Mouse (Mus musculus) lung, postnatal 0 days (tissue): ENCODE measurements around the gene Adgrb3. TPM values are rescaled to one million over a fixed set of nuclear protein-coding genes. Genes with fewer than 3 reads are reported as not detected.
"Not testable (repeated sequence)": the region's sequence is repeated elsewhere in the genome, so short reads cannot be mapped to it uniquely, and the experiment has no call there.

Experiments
- ATAC-seq: fragments of 200-750 bp; cut with Nextera tagmentation; 2 replicates; pipeline ENCODE4 v1.8.0; 2017; ENCODE audit warnings: moderate library complexity
- DNase-seq: peaks from one replicate; pipeline ENCODE4 v3.0.0-alpha.2; 2016; ENCODE audit warnings: low spot score
- H3K27ac ChIP-seq: fragments of 300-500 bp; sonication (generic); 2 replicates; pipeline ENCODE4 v1.5.1; 2014; ENCODE audit warnings: antibody characterized with exemption, mild to moderate bottlenecking, low read length, mixed read lengths
- H3K27me3 ChIP-seq: fragments of 300-500 bp; sonication (generic); replicated peaks from 2 replicates; pipeline ENCODE4 v1.6.1; 2014; ENCODE audit warnings: low read length, mixed read lengths; ENCODE audit not compliant: insufficient read depth
- H3K36me3 ChIP-seq: fragments of 300-500 bp; sonication (generic); 2 replicates; pipeline ENCODE4 v1.6.1; 2014; ENCODE audit warnings: low read length, mixed read lengths; ENCODE audit not compliant: insufficient read depth
- H3K4me1 ChIP-seq: fragments of 300-500 bp; sonication (generic); 2 replicates; pipeline ENCODE4 v1.6.1; 2014; ENCODE audit warnings: antibody characterized with exemption, low read depth, low read length, mixed read lengths; ENCODE audit not compliant: insufficient read depth
- H3K4me2 ChIP-seq: fragments of 300-500 bp; sonication (generic); replicated peaks from 2 replicates; pipeline ENCODE4 v1.6.1; 2014; ENCODE audit warnings: low read depth, mild to moderate bottlenecking, low read length, moderate library complexity, mixed read lengths
- H3K4me3 ChIP-seq: fragments of 300-500 bp; sonication (generic); 2 replicates; pipeline ENCODE4 v1.5.1; 2014; ENCODE audit warnings: low read depth, low read length
- H3K9ac ChIP-seq: fragments of 300-500 bp; sonication (generic); replicated peaks from 2 replicates; pipeline ENCODE4 v1.6.1; 2014; ENCODE audit warnings: low read depth, mild to moderate bottlenecking
- H3K9me3 ChIP-seq: fragments of 300-500 bp; sonication (generic); 2 replicates; pipeline ENCODE4 v1.6.1; 2016; ENCODE audit warnings: low read length, mixed read lengths
- CTCF ChIP-seq: IDR thresholded peaks from 2 replicates; pipeline ENCODE4 v1.5.1; 2016; ENCODE audit warnings: antibody characterized with exemption, mild to moderate bottlenecking
- EP300 ChIP-seq: IDR thresholded peaks from 2 replicates; pipeline ENCODE4 v1.6.1; 2016; ENCODE audit warnings: antibody characterized with exemption, mild to moderate bottlenecking, control low read depth
- WGBS: fragments of 180-500 bp; shearing (Covaris S2); extraction: QIAGEN DNeasy Blood & Tissue Kit; methylation state at CpG from one replicate; pipeline ENCODE4 v1.1.7; 2014; 5-methylcytosine and 5-hydroxymethylcytosine counted together
- polyA plus RNA-seq: library from polyadenylated mRNA; unstranded; fragments of >200 nt; fragmentation: Nextera tagmentation; extraction: Ambion mirVana; gene quantifications from 2 replicates; pipeline ENCODE4 v1.2.1, GENCODE M21; 2015

The Adgrb3 gene
- polyA plus RNA-seq, 1 experiment from 2014 or later = 0.05 TPM

DNA sequence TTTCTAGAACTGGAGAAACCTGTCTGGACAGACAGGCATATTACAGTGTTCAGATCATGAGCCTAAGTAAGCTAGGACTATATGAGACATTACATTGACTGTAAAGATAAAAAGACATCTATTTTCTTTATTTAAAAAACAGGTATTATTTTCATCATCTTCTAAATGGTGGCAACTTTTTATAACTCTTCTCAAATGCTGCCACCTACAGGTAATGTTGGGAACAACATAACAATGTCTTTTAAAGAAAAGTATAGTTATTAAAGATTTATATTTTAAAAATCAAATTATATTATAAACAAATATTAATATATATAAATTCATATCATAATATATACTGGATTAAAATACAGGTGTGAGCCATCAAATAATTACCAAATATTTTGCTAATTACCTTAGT is 212.6 kb downstream of the Adgrb3 start:
- no peak overlapping the region for H3K27ac ChIP-seq
- no peaks in the 10 kb centered on the region for H3K27me3 ChIP-seq
- TF ChIP-seq EP300 = no peak
- peak; percentile 37; the same call in 1 of the 2 replicates for TF ChIP-seq CTCF
- ATAC-seq (no peak), DNase-seq (peak; percentile 15)
- no peak overlapping the region for H3K9ac ChIP-seq
- no peaks in the 10 kb centered on the region for H3K36me3 ChIP-seq
- H3K4me2 ChIP-seq = no peak overlapping the region
- no peaks in the 10 kb centered on the region for H3K4me1 ChIP-seq
- H3K4me3 ChIP-seq = no peak overlapping the region
- H3K9me3 ChIP-seq = no peaks in the 10 kb centered on the region

- not testable (repeated sequence) for ATAC-seq, H3K36me3 ChIP-seq, H3K9ac ChIP-seq, H3K27ac ChIP-seq, H3K4me1 ChIP-seq, DNase-seq, H3K27me3 ChIP-seq, H3K4me3 ChIP-seq, H3K4me2 ChIP-seq, H3K9me3 ChIP-seq
These were observed 218.7 kb downstream of the Adgrb3 start for GRCm38 (mm10) chr1:25610776-25611175.

DNA sequence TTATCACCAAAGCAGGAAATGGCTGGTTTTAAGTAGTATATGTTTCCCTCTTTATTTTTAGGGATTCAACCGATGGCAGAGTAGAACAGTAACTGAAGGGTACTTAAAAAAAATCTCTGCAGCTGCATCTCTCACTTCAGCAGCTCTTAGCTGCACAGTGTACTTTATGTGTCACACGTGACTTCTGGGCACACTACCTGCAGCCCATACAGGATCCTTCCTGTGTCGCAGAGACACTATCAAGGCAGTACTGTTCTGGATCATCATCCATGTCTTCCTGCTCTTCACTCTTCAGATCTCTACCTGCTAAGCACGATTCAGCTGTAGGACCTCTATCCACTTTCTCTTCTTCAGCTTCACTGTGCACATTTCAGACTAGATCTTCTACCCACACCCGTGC is 230.6 kb downstream of the Adgrb3 start:
- no peaks in the 10 kb centered on the region for H3K27me3 ChIP-seq
- no peaks in the 10 kb centered on the region for H3K9me3 ChIP-seq
- no peaks in the 10 kb centered on the region for H3K36me3 ChIP-seq
- no peak overlapping the region for H3K9ac ChIP-seq
- H3K4me3 ChIP-seq = no peak overlapping the region
- no peak overlapping the region for H3K4me2 ChIP-seq
- no peak for TF ChIP-seq EP300
- no peak for TF ChIP-seq CTCF
- no peaks in the 10 kb centered on the region for H3K4me1 ChIP-seq
- ATAC-seq (no peak), DNase-seq (no peak)
- 74% methylated on average over 5 of the region's 5 CpGs for WGBS
- no peak overlapping the region for H3K27ac ChIP-seq

DNA sequence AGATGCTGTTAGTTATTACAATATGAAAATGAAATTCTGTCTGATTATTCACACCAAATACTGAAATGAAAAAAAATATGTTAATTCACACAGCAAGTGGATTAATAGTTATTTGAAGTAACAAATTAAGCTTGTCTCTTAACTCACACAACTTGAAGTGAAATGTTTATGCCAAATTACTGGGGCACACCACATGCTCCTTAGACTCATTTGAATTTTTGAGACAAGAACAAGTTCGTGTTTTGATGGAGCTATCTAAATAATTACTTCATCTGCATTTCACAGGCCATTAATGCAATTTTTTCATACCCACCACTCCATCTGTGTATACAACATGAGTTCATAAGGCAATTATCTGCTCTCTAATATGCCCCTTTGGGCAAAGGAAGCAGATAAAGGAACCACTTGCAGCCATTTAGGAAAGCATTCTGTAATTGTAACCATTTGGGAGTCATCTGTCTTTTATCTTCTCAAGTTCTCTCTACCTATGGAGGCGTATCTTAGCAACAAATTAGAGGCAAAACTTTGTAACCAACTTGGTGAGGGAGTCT is 240.9 kb downstream of the Adgrb3 start:
- Histone ChIP-seq H3K9ac (no peak overlapping the region), H3K27ac (no peak overlapping the region), H3K36me3 (no peaks in the 10 kb centered on the region), H3K27me3 (no peaks in the 10 kb centered on the region), H3K4me1 (no peaks in the 10 kb centered on the region), H3K4me2 (no peak overlapping the region), H3K9me3 (no peaks in the 10 kb centered on the region), H3K4me3 (no peak overlapping the region)
- ATAC-seq (no peak), DNase-seq (no peak)
- TF ChIP-seq EP300 = no peak
- TF ChIP-seq CTCF = no peak
- 54% methylated on average over 2 of the region's 2 CpGs for WGBS

DNA sequence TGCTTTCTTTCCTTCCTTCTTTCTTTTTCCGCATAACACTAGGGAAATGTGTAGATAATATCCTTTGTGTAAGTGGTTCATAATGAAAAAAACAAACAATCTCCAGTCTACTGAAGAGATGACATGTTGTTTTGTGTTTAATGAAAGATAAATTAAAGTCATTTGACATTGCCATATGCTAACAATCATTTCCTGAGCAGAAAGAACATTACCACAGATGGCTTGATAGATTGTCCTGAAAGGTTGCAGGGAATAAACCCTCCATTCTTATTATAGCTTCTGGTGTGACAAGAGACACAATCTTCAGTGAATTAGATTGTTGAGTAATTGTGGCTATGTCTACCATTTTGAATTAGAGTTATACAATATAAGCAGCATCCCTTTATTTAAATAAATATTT is 247.8 kb downstream of the Adgrb3 start:
- Histone ChIP-seq H3K27me3 (no peaks in the 10 kb centered on the region), H3K27ac (no peak overlapping the region), H3K9me3 (no peaks in the 10 kb centered on the region), H3K4me2 (no peak overlapping the region), H3K36me3 (no peaks in the 10 kb centered on the region), H3K4me3 (no peak overlapping the region), H3K4me1 (no peaks in the 10 kb centered on the region), H3K9ac (no peak overlapping the region)
- no peak for TF ChIP-seq CTCF
- no peak for TF ChIP-seq EP300
- DNase-seq (no peak), ATAC-seq (no peak)
- WGBS = 47% methylated on average over 1 of the region's 1 CpGs

DNA sequence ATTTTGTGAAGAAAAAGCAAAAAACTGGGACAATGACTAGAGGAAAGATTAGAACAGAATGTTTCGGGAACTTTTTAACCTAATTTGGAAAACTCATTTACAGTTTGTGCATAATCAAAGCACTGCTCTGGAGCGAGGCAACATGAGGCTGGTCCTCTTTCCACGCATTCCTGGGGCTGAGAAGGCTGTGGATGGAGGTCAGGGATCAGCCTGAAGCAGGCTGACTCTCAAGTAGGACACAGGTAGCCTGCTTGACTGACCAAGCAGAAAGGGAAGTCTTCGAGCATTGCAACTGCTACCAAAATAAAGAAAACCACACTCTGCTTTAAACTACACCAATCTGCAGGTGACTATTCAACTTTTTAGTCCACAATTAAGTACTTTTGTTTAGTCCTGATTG is 251.7 kb downstream of the Adgrb3 start:
- 58% methylated on average over 4 of the region's 4 CpGs for WGBS
- H3K27me3 ChIP-seq = no peaks in the 10 kb centered on the region
- DNase-seq (no peak), ATAC-seq (no peak)
- no peaks in the 10 kb centered on the region for H3K9me3 ChIP-seq
- no peak overlapping the region for H3K27ac ChIP-seq
- no peaks in the 10 kb centered on the region for H3K36me3 ChIP-seq
- H3K4me2 ChIP-seq = no peak overlapping the region
- no peak overlapping the region for H3K9ac ChIP-seq
- H3K4me3 ChIP-seq = no peak overlapping the region
- no peaks in the 10 kb centered on the region for H3K4me1 ChIP-seq
- TF ChIP-seq EP300 (no peak), CTCF (no peak)

- no peaks in the 10 kb centered on the region for H3K36me3 ChIP-seq
- TF ChIP-seq CTCF = no peak
- no peak for TF ChIP-seq EP300
- 75% methylated on average over 6 of the region's 6 CpGs for WGBS
- DNase-seq (no peak), ATAC-seq (no peak)
- no peaks in the 10 kb centered on the region for H3K4me1 ChIP-seq
- H3K27ac ChIP-seq = no peak overlapping the region
- no peak overlapping the region for H3K4me2 ChIP-seq
- no peaks in the 10 kb centered on the region for H3K27me3 ChIP-seq
- no peak overlapping the region for H3K9ac ChIP-seq
- no peaks in the 10 kb centered on the region for H3K9me3 ChIP-seq
- no peak overlapping the region for H3K4me3 ChIP-seq
These were observed 252.9 kb downstream of the Adgrb3 start for GRCm38 (mm10) chr1:25576598-25576997.
